Mouse (Mus musculus) Patski (cell line): ENCODE results near the gene Prr36. TPM values are rescaled to one million over a fixed set of nuclear protein-coding genes. Genes with fewer than 3 reads are reported as not detected.

Experiments
- ATAC-seq: fragments of 100-300 bp; one replicate; pipeline ENCODE4 v1.8.0; 2021
- CTCF ChIA-PET: fragments of 350-600 bp; sonication (Branson Sonifier 250); formaldehyde crosslinking; loops from one replicate; lab custom pipeline; 2022; ENCODE audit warnings: inconsistent platforms; lab: Charles Lee
- POLR2A ChIA-PET: fragments of 350-600 bp; sonication (Branson Sonifier 250); formaldehyde crosslinking; loops from one replicate; lab custom pipeline; 2022; ENCODE audit warnings: antibody characterized with exemption, inconsistent platforms; lab: Charles Lee
- DNase-seq: peaks from one replicate; pipeline ENCODE4 v3.0.0-alpha.2; 2011; ENCODE audit warnings: low read depth, low spot score
- H3K27me3 ChIP-seq: fragments of 371-371 bp; one replicate; pipeline ENCODE4 v1.5.1; 2021
- CTCF ChIP-seq: fragments of 100-300 bp; IDR thresholded peaks from one replicate; pipeline ENCODE4 v1.5.1; 2021
- in situ Hi-C: fragments of 300-500 bp; cut with MboI; formaldehyde crosslinking; loops from 3 replicates; pipeline ENCODE4 v1.11.1; 2018; ENCODE audit warnings: low pct_unique_long_range_greater_than_20kb, mixed read lengths
- polyA plus RNA-seq: library from polyadenylated mRNA; unstranded; gene quantifications from one replicate; pipeline ENCODE4 v1.2.3, GENCODE M21; 2021

Gene Prr36
- polyA plus RNA-seq, 1 experiment from 2014 or later = 0.12 TPM

GRCm38 (mm10) chr8:4201321-4201720 lies 15.9 kb downstream of the Prr36 start:
- ChIA-PET POLR2A (no interaction called here), CTCF (no interaction called here)
- TF ChIP-seq CTCF = no peak
- DNase-seq (no peak), ATAC-seq (no peak)
- in situ Hi-C loops = no loop called here
- H3K27me3 ChIP-seq = no peaks in the 10 kb centered on the region

GRCm38 (mm10) chr8:4193588-4193894 lies 23.7 kb downstream of the Prr36 start:
- in situ Hi-C loops = loop anchor here (10.0 kb wide), 1 partner anchor 181 kb away; no protein-coding TSS in a partner anchor
- ATAC-seq = peak; percentile 53
- CTCF ChIA-PET = interaction anchor here (0.6 to 3.0 kb wide), 14 partner anchors 9 to 73 kb away, joined by 3 to 12 read pairs (median 5); partner anchors contain the start of gene Snapc2
- POLR2A ChIA-PET = interaction anchor here (0.8 to 1.5 kb wide), 2 partner anchors 59 to 65 kb away, joined by 3 read pairs; partner anchors contain the start of genes Ctxn1 and Snapc2
- H3K27me3 ChIP-seq = no peaks in the 10 kb centered on the region
- TF ChIP-seq CTCF = no peak
- no peak for DNase-seq

GRCm38 (mm10) chr8:4192807-4193587 lies 24.3 kb downstream of the Prr36 start:
- peak; percentile 98 for TF ChIP-seq CTCF
- no peaks in the 10 kb centered on the region for H3K27me3 ChIP-seq
- ChIA-PET CTCF (interaction anchor here (0.6 to 3.0 kb wide), 16 partner anchors 9 to 401 kb away, joined by 3 to 12 read pairs (median 4); partner anchors contain the start of gene Snapc2), POLR2A (interaction anchor here (0.8 to 1.5 kb wide), 2 partner anchors 60 to 66 kb away, joined by 3 read pairs; partner anchors contain the start of genes Ctxn1 and Snapc2)
- in situ Hi-C loops = loop anchor here (10.0 kb wide), 1 partner anchor 182 kb away; no protein-coding TSS in a partner anchor
- DNase-seq (peak; percentile 7), ATAC-seq (peak; percentile 94)

GRCm38 (mm10) chr8:4192305-4192704 lies 25.0 kb downstream of the Prr36 start:
- no peak for TF ChIP-seq CTCF
- CTCF ChIA-PET = interaction anchor here (0.9 to 3.0 kb wide), 7 partner anchors 8 to 65 kb away, joined by 3 to 12 read pairs (median 8); no protein-coding TSS in a partner anchor
- in situ Hi-C loops = loop anchor here (10.0 kb wide), 1 partner anchor 182 kb away; no protein-coding TSS in a partner anchor
- ATAC-seq = no peak
- H3K27me3 ChIP-seq = no peaks in the 10 kb centered on the region
- no peak for DNase-seq
- POLR2A ChIA-PET = no interaction called here

GRCm38 (mm10) chr8:4189031-4189722 lies 28.1 kb downstream of the Prr36 start:
- no peaks in the 10 kb centered on the region for H3K27me3 ChIP-seq
- ATAC-seq (no peak), DNase-seq (no peak)
- in situ Hi-C loops = no loop called here
- ChIA-PET POLR2A (no interaction called here), CTCF (interaction anchor here (1.6 kb wide), 1 partner anchor 20 kb away, joined by 4 read pairs; no protein-coding TSS in a partner anchor)
- TF ChIP-seq CTCF = no peak

GRCm38 (mm10) chr8:4188605-4189004 lies 28.7 kb downstream of the Prr36 start:
- in situ Hi-C loops = no loop called here
- CTCF ChIA-PET = interaction anchor here (1.1 kb wide), 1 partner anchor 184 kb away, joined by 4 read pairs; no protein-coding TSS in a partner anchor
- ATAC-seq = no peak
- DNase-seq = no peak
- no peak for TF ChIP-seq CTCF
- H3K27me3 ChIP-seq = no peaks in the 10 kb centered on the region
- POLR2A ChIA-PET = no interaction called here

- H3K27me3 ChIP-seq = no peaks in the 10 kb centered on the region
- ChIA-PET CTCF (no interaction called here), POLR2A (no interaction called here)
- in situ Hi-C loops = no loop called here
- TF ChIP-seq CTCF = no peak
- no peak for DNase-seq
- ATAC-seq = no peak
Observed at GRCm38 (mm10) chr8:4186151-4186550, 31.1 kb downstream of the Prr36 start.

GRCm38 (mm10) chr8:4183409-4183808 lies 33.9 kb downstream of the Prr36 start:
- ChIA-PET CTCF (interaction anchor here (1.1 to 2.6 kb wide), 2 partner anchors 10 to 70 kb away, joined by 3 to 12 read pairs; no protein-coding TSS in a partner anchor), POLR2A (interaction anchor here (0.7 kb wide), 1 partner anchor 20 kb away, joined by 4 read pairs; no protein-coding TSS in a partner anchor)
- in situ Hi-C loops = no loop called here
- DNase-seq (no peak), ATAC-seq (no peak)
- no peak for TF ChIP-seq CTCF
- H3K27me3 ChIP-seq = no peaks in the 10 kb centered on the region

- ChIA-PET POLR2A (no interaction called here), CTCF (no interaction called here)
- in situ Hi-C loops = no loop called here
- DNase-seq (no peak), ATAC-seq (no peak)
- no peak for TF ChIP-seq CTCF
- H3K27me3 ChIP-seq = no peaks in the 10 kb centered on the region
Observed at GRCm38 (mm10) chr8:4174018-4174417, 43.2 kb downstream of the Prr36 start.

- POLR2A ChIA-PET = no interaction called here
- in situ Hi-C loops = no loop called here
- TF ChIP-seq CTCF = no peak
- CTCF ChIA-PET = no interaction called here
- DNase-seq = no peak
- no peaks in the 10 kb centered on the region for H3K27me3 ChIP-seq
- no peak for ATAC-seq
Observed at GRCm38 (mm10) chr8:4172486-4172885, 44.8 kb downstream of the Prr36 start.
